Mouse (Mus musculus) stomach, embryonic 14.5 days (tissue): ENCODE measurements around the gene Naglu. TPM values are rescaled to one million over a fixed set of nuclear protein-coding genes. Genes with fewer than 3 reads are reported as not detected.

Experiments used
- ATAC-seq: fragments of 200-750 bp; cut with Nextera tagmentation; 2 replicates; pipeline ENCODE4 v1.8.0; 2017; ENCODE audit warnings: low read depth, moderate TSS enrichment; ENCODE audit not compliant: insufficient number of reproducible peaks, insufficient read depth, low FRiP score
- H3K27ac ChIP-seq: fragments of 300-500 bp; sonication (generic); 2 replicates; pipeline ENCODE4 v1.5.1; 2014; ENCODE audit warnings: mild to moderate bottlenecking, low read length, moderate library complexity, mixed read lengths
- H3K27me3 ChIP-seq: fragments of 300-500 bp; sonication (generic); 2 replicates; pipeline ENCODE4 v1.6.1; 2014; ENCODE audit warnings: low read length, control low read depth, mixed read lengths; ENCODE audit not compliant: control insufficient read depth, insufficient read depth
- H3K36me3 ChIP-seq: fragments of 300-500 bp; sonication (generic); 2 replicates; pipeline ENCODE4 v1.6.1; 2014; ENCODE audit warnings: mild to moderate bottlenecking, control low read depth, low read length, moderate library complexity, mixed read lengths; ENCODE audit not compliant: control insufficient read depth, insufficient read depth
- H3K4me1 ChIP-seq: fragments of 300-500 bp; sonication (generic); 2 replicates; pipeline ENCODE4 v1.6.1; 2014; ENCODE audit warnings: low read length, control low read depth, mixed read lengths; ENCODE audit not compliant: control insufficient read depth, insufficient read depth
- H3K4me2 ChIP-seq: fragments of 300-500 bp; sonication (generic); replicated peaks from 2 replicates; pipeline ENCODE4 v1.6.1; 2014; ENCODE audit warnings: low read depth, low read length, control low read depth
- H3K4me3 ChIP-seq: fragments of 300-500 bp; sonication (generic); 2 replicates; pipeline ENCODE4 v1.5.1; 2014; ENCODE audit warnings: low read depth, low read length, control low read depth
- H3K9ac ChIP-seq: fragments of 300-500 bp; sonication (generic); replicated peaks from 2 replicates; pipeline ENCODE4 v1.6.1; 2014; ENCODE audit warnings: low read depth, mild to moderate bottlenecking, control low read depth, low read length, moderate library complexity, mixed read lengths
- H3K9me3 ChIP-seq: fragments of 300-500 bp; sonication (generic); 2 replicates; pipeline ENCODE4 v1.6.1; 2016; ENCODE audit warnings: low read depth, low read length, control low read depth; ENCODE audit not compliant: control insufficient read depth
- WGBS: fragments of 180-500 bp; shearing (Covaris S2); extraction: QIAGEN DNeasy Blood & Tissue Kit; methylation state at CpG from one replicate; pipeline ENCODE4 v1.1.7; 2014; 5-methylcytosine and 5-hydroxymethylcytosine counted together
- polyA plus RNA-seq: library from polyadenylated mRNA; unstranded; fragments of >200 nt; fragmentation: Nextera tagmentation; extraction: Ambion mirVana; gene quantifications from 2 replicates; pipeline ENCODE4 v1.2.1, GENCODE M21; 2014

Naglu gene
- polyA plus RNA-seq: 11.2 and 14.2 TPM in 2 replicates

GRCm38 (mm10) chr11:101069391-101070188 is at the start of gene Naglu:
Gene Naglu (plus strand): TSS chr11:101070012.
- H3K4me3 ChIP-seq: peak within 1 kb of the TSS; percentile 55
- H3K9ac ChIP-seq: peak within 1 kb of the TSS; percentile 54
- no peaks in the 10 kb centered on the region for H3K36me3 ChIP-seq
- H3K27ac ChIP-seq: no peak within 1 kb of the TSS
- H3K4me2 ChIP-seq: peak within 1 kb of the TSS; percentile 70
- H3K4me1 ChIP-seq: peaks cover 5% of the 10 kb centered on the region; the same call in 1 of the 2 replicates
- ATAC-seq: peak; percentile 84
- no peaks in the 10 kb centered on the region for H3K27me3 ChIP-seq
- no peaks in the 10 kb centered on the region for H3K9me3 ChIP-seq
- 6% methylated on average over 35 of the region's 35 CpGs for WGBS

GRCm38 (mm10) chr11:101023371-101023770 is 46.4 kb upstream of the Naglu start:
- H3K4me2 ChIP-seq: no peak overlapping the region
- H3K4me1 ChIP-seq: no peaks in the 10 kb centered on the region
- WGBS: 93% methylated on average over 12 of the region's 12 CpGs
- no peaks in the 10 kb centered on the region for H3K27me3 ChIP-seq
- no peaks in the 10 kb centered on the region for H3K9me3 ChIP-seq
- ATAC-seq: no peak
- peaks cover 37% of the 10 kb centered on the region for H3K36me3 ChIP-seq
- no peak overlapping the region for H3K4me3 ChIP-seq
- no peak overlapping the region for H3K9ac ChIP-seq
- no peak overlapping the region for H3K27ac ChIP-seq

- Histone ChIP-seq H3K4me1 (no peaks in the 10 kb centered on the region), H3K36me3 (peaks cover 35% of the 10 kb centered on the region), H3K9ac (no peak overlapping the region), H3K27ac (no peak overlapping the region), H3K4me2 (no peak overlapping the region), H3K27me3 (no peaks in the 10 kb centered on the region), H3K4me3 (no peak overlapping the region), H3K9me3 (no peaks in the 10 kb centered on the region)
- no peak for ATAC-seq
- WGBS: 83% methylated on average over 4 of the region's 4 CpGs
Measured at GRCm38 (mm10) chr11:101024001-101024400, 45.8 kb upstream of the Naglu start.

GRCm38 (mm10) chr11:101027121-101027520 is 42.7 kb upstream of the Naglu start:
- H3K9me3 ChIP-seq: no peaks in the 10 kb centered on the region
- peaks cover 41% of the 10 kb centered on the region; the same call in 1 of the 2 replicates for H3K36me3 ChIP-seq
- no peak overlapping the region for H3K27ac ChIP-seq
- H3K4me1 ChIP-seq: 0 out of 2 replicates have a peak, but pooled peaks cover 3% of the 10 kb centered on the region
- no peak overlapping the region for H3K4me2 ChIP-seq
- ATAC-seq: no peak
- H3K27me3 ChIP-seq: no peaks in the 10 kb centered on the region
- 89% methylated on average over 11 of the region's 11 CpGs for WGBS
- no peak overlapping the region for H3K4me3 ChIP-seq
- no peak overlapping the region for H3K9ac ChIP-seq

- no peak overlapping the region for H3K9ac ChIP-seq
- H3K4me2 ChIP-seq: no peak overlapping the region
- 89% methylated on average over 8 of the region's 8 CpGs for WGBS
- H3K27me3 ChIP-seq: no peaks in the 10 kb centered on the region
- no peak for ATAC-seq
- H3K27ac ChIP-seq: no peak overlapping the region
- no peaks in the 10 kb centered on the region for H3K9me3 ChIP-seq
- 0 out of 2 replicates have a peak, but pooled peaks cover 3% of the 10 kb centered on the region for H3K4me1 ChIP-seq
- peaks cover 42% of the 10 kb centered on the region for H3K36me3 ChIP-seq
- H3K4me3 ChIP-seq: no peak overlapping the region
Measured at GRCm38 (mm10) chr11:101029320-101029719, 40.5 kb upstream of the Naglu start.

- Histone ChIP-seq H3K4me3 (no peak overlapping the region), H3K4me2 (no peak overlapping the region), H3K27me3 (no peaks in the 10 kb centered on the region), H3K4me1 (0 out of 2 replicates have a peak, but pooled peaks cover 3% of the 10 kb centered on the region), H3K36me3 (peaks cover 42% of the 10 kb centered on the region), H3K27ac (peak overlapping the region; percentile 15; the same call in 1 of the 2 replicates), H3K9me3 (no peaks in the 10 kb centered on the region), H3K9ac (no peak overlapping the region)
- no peak for ATAC-seq
- 63% methylated on average over 10 of the region's 10 CpGs for WGBS
Measured at GRCm38 (mm10) chr11:101030136-101030807, 39.5 kb upstream of the Naglu start.

GRCm38 (mm10) chr11:101030808-101031156 is 39.0 kb upstream of the Naglu start:
- Histone ChIP-seq H3K27ac (peak overlapping the region; percentile 2; the same call in 1 of the 2 replicates), H3K27me3 (no peaks in the 10 kb centered on the region), H3K4me1 (0 out of 2 replicates have a peak, but pooled peaks cover 3% of the 10 kb centered on the region), H3K4me3 (no peak overlapping the region), H3K9ac (no peak overlapping the region), H3K9me3 (no peaks in the 10 kb centered on the region), H3K36me3 (peaks cover 42% of the 10 kb centered on the region), H3K4me2 (no peak overlapping the region)
- WGBS: 70% methylated on average over 4 of the region's 4 CpGs
- no peak for ATAC-seq

GRCm38 (mm10) chr11:101031470-101031869 is 38.3 kb upstream of the Naglu start:
- no peak overlapping the region for H3K4me3 ChIP-seq
- WGBS: 83% methylated on average over 1 of the region's 1 CpGs
- H3K27ac ChIP-seq: no peak overlapping the region
- H3K27me3 ChIP-seq: no peaks in the 10 kb centered on the region
- ATAC-seq: no peak
- H3K9me3 ChIP-seq: no peaks in the 10 kb centered on the region
- 0 out of 2 replicates have a peak, but pooled peaks cover 3% of the 10 kb centered on the region for H3K4me1 ChIP-seq
- no peak overlapping the region for H3K9ac ChIP-seq
- peaks cover 39% of the 10 kb centered on the region for H3K36me3 ChIP-seq
- no peak overlapping the region for H3K4me2 ChIP-seq
